Mouse (Mus musculus) kidney, embryonic 14.5 days (tissue): ENCODE measurements around the gene Cdk2. TPM values are rescaled to one million over a fixed set of nuclear protein-coding genes. Genes with fewer than 3 reads are reported as not detected.

Experiments used
- ATAC-seq: fragments of 200-750 bp; cut with Nextera tagmentation; 2 replicates; pipeline ENCODE4 v1.8.0; 2017; ENCODE audit warnings: moderate number of reproducible peaks, mild to moderate bottlenecking, moderate TSS enrichment, moderate library complexity; ENCODE audit not compliant: low FRiP score, low TSS enrichment
- H3K27ac ChIP-seq: fragments of 300-500 bp; sonication (generic); 2 replicates; pipeline ENCODE4 v1.5.1; 2014; ENCODE audit warnings: low read depth, mild to moderate bottlenecking, low read length, moderate library complexity, mixed read lengths
- H3K27me3 ChIP-seq: fragments of 300-500 bp; sonication (generic); 2 replicates; pipeline ENCODE4 v1.6.1; 2014; ENCODE audit warnings: mild to moderate bottlenecking, low read length; ENCODE audit not compliant: control insufficient read depth, insufficient read depth
- H3K36me3 ChIP-seq: fragments of 300-500 bp; sonication (generic); 2 replicates; pipeline ENCODE4 v1.6.1; 2014; ENCODE audit warnings: low read length, mixed read lengths; ENCODE audit not compliant: control insufficient read depth, insufficient read depth
- H3K4me1 ChIP-seq: fragments of 300-500 bp; sonication (generic); 2 replicates; pipeline ENCODE4 v1.6.1; 2014; ENCODE audit warnings: low read length, mixed read lengths; ENCODE audit not compliant: control insufficient read depth, insufficient read depth
- H3K4me2 ChIP-seq: fragments of 300-500 bp; sonication (generic); replicated peaks from 2 replicates; pipeline ENCODE4 v1.6.1; 2014; ENCODE audit warnings: low read depth, mild to moderate bottlenecking, low read length
- H3K4me3 ChIP-seq: fragments of 300-500 bp; sonication (generic); 2 replicates; pipeline ENCODE4 v1.5.1; 2014; ENCODE audit warnings: mild to moderate bottlenecking, low read length
- H3K9ac ChIP-seq: fragments of 300-500 bp; sonication (generic); 2 replicates; pipeline ENCODE4 v1.6.1; 2014; ENCODE audit warnings: low read depth, mild to moderate bottlenecking, low read length, moderate library complexity
- H3K9me3 ChIP-seq: fragments of 300-500 bp; sonication (generic); 2 replicates; pipeline ENCODE4 v1.6.1; 2016; ENCODE audit warnings: low read length; ENCODE audit not compliant: control insufficient read depth
- whole genome bisulfite sequencing: fragments of 180-500 bp; shearing (Covaris S2); extraction: QIAGEN DNeasy Blood & Tissue Kit; methylation state at CpG from one replicate; pipeline ENCODE4 v1.1.7; 2014; 5-methylcytosine and 5-hydroxymethylcytosine counted together
- polyA plus RNA-seq: library from polyadenylated mRNA; unstranded; fragments of >200 nt; fragmentation: Nextera tagmentation; extraction: Ambion mirVana; gene quantifications from 2 replicates; pipeline ENCODE4 v1.2.1, GENCODE M21; 2014

Gene Cdk2
- polyA plus RNA-seq, 1 experiment from 2014 or later = 103 TPM

DNA sequence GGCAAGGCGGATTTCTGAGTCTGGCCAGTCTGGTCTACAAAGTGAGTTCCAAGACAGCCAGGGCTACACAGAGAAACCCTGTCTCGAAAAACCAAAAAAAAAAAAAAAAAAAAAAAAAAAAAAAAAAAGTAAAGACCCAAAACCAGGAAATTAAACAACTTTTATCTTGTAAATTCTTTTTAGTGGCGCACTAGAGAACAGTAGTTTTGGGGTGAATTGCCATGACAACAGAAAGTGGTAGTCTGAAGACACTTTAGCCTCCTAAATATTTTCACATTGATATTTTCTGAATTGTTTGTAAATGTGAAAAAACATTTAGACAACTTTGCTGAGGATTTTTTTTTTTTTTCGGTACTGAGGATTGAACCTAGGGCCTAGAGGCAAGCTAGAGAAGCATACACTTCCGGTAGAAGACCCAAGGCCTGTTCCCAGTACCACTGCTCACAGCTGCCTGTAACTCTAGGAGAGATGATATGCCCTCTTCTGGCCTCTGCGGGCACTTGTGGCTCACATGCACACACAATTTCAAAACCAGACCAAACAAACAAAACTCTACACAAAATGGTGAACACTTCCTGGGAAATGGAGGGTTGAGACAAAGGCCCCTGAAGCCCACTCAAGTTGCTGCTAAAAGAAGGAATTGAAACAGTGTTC, 7.6 kb downstream of the Cdk2 start:
- H3K36me3 ChIP-seq = peaks cover 44% of the 10 kb centered on the region
- H3K27ac ChIP-seq = no peak overlapping the region
- H3K9ac ChIP-seq = no peak overlapping the region
- ATAC-seq = no peak
- H3K4me3 ChIP-seq = no peak overlapping the region
- WGBS = 84% methylated on average over 6 of the region's 6 CpGs
- H3K9me3 ChIP-seq = no peaks in the 10 kb centered on the region
- H3K27me3 ChIP-seq = no peaks in the 10 kb centered on the region
- peak overlapping the region; percentile 46; the same call in 1 of the 2 replicates for H3K4me2 ChIP-seq
- 0 out of 2 replicates have a peak, but pooled peaks cover 7% of the 10 kb centered on the region for H3K4me1 ChIP-seq

DNA sequence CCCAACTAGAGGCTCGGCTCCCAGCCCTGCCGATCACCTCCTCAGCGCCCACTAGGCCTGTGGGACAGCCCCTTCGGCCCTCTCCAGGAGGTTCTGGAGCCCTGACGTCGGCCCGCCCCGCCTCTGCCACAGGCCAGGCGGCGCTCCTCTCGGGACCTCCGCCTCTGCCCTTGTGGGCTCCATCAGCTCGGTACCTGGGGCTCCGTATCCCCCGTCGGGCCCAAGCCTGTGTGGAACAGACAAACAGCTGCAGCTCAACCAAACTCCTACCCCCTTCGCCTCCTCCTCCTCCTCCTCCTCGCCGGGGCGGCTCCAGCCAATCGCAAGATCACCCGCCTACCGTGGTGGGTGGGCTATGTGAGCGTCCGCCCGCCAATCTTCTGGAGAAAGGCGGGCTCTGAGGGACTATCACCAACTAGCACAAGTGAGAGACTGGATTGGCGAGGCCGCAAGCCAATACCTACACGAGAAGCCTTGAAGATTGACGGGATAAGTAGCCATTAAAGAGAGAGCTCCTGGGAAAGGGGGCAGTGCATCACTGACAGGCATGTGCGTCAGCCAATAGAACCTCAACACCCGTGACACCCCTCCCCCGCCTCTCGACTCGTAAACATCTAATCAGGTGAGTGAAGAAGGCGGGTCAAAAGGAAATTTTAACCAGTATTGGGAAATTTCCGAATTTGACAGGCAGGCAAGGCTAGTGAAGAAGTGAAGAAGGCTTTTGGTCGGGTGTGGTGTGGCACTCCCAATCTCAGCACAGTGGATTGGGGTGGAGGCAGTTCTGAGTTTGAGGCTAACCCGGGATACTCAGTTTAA, 8.6 kb downstream of the Cdk2 start, which contains the start of gene Rab5b:
Rab5b (minus strand) TSS at position 273 of the 816 bp plus-strand sequence.
- H3K9me3 ChIP-seq = no peaks in the 10 kb centered on the region
- WGBS = 1% methylated on average over 39 of the region's 40 CpGs
- peak within 1 kb of the TSS; percentile 99 for H3K27ac ChIP-seq
- H3K4me2 ChIP-seq = peak within 1 kb of the TSS; percentile 76
- no peaks in the 10 kb centered on the region for H3K27me3 ChIP-seq
- H3K4me3 ChIP-seq = peak within 1 kb of the TSS; percentile 92
- peaks cover 34% of the 10 kb centered on the region for H3K36me3 ChIP-seq
- peak; percentile 99 for ATAC-seq
- 0 out of 2 replicates have a peak, but pooled peaks cover 7% of the 10 kb centered on the region for H3K4me1 ChIP-seq
- peak within 1 kb of the TSS; percentile 93 for H3K9ac ChIP-seq

- H3K9me3 ChIP-seq = no peaks in the 10 kb centered on the region
- 0 out of 2 replicates have a peak, but pooled peaks cover 7% of the 10 kb centered on the region for H3K4me1 ChIP-seq
- WGBS = under 1% methylated on average over 22 of the region's 22 CpGs
- H3K4me2 ChIP-seq = peak overlapping the region; percentile 76
- peak overlapping the region; percentile 99 for H3K27ac ChIP-seq
- H3K9ac ChIP-seq = peak overlapping the region; percentile 93
- no peaks in the 10 kb centered on the region for H3K27me3 ChIP-seq
- H3K4me3 ChIP-seq = peak overlapping the region; percentile 92
- ATAC-seq = no peak
- peaks cover 27% of the 10 kb centered on the region for H3K36me3 ChIP-seq
Measured at GRCm38 (mm10) chr10:128695411-128695991, 9.3 kb downstream of the Cdk2 start.

GRCm38 (mm10) chr10:128674469-128675008, 30.3 kb downstream of the Cdk2 start:
- Histone ChIP-seq H3K4me3 (peak overlapping the region; percentile 67), H3K27ac (peak overlapping the region; percentile 47; the same call in 1 of the 2 replicates), H3K9ac (peak overlapping the region; percentile 55; the same call in 1 of the 2 replicates), H3K36me3 (peaks cover 3% of the 10 kb centered on the region), H3K27me3 (no peaks in the 10 kb centered on the region), H3K4me2 (peak overlapping the region; percentile 85), H3K4me1 (peaks cover 3% of the 10 kb centered on the region; the same call in 1 of the 2 replicates), H3K9me3 (no peaks in the 10 kb centered on the region)
- WGBS = 2% methylated on average over 9 of the region's 9 CpGs
- ATAC-seq = no peak

DNA sequence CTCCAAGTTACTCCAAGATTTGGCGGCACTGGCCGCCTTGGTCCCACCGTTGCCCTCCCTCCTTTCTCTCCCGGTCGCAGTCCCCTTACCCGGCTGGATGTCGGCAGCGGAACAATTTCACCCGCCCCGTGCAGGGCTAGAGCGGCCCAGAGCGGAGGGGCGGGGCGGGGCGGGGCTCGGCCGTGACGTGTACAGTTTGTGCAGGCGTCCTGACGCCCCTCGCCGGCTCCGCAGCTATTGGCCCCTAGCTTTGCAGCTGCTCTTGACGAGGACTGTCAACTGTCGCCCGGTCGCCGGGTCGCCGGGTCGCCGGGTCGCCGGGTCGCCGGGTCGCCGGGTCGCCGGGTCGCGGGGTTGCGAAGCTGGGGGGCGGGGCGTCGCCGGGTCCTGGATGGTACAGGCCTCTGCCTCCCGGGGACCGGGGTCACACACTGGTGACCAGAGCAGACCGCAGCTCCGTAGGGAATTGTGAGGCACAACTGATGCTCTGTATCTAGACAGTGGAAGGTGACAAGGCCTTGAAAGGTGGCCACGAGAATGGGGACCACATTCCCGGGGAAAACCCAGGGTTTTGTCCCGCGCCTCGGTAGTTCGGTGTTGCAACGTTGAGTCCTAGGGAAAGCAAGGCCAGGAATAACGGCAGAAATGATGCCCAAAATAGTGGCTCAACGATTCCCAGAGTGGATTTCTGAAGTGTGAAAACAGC, 30.9 kb downstream of the Cdk2 start, which contains the start of gene Suox:
Suox (minus strand) TSS at position 311 of the 706 bp plus-strand sequence.
- under 1% methylated on average over 60 of the region's 60 CpGs for WGBS
- ATAC-seq = peak; percentile 94
- no peaks in the 10 kb centered on the region for H3K9me3 ChIP-seq
- peak within 1 kb of the TSS; percentile 47; the same call in 1 of the 2 replicates for H3K27ac ChIP-seq
- H3K4me3 ChIP-seq = peak within 1 kb of the TSS; percentile 67
- H3K27me3 ChIP-seq = no peaks in the 10 kb centered on the region
- H3K9ac ChIP-seq = peak within 1 kb of the TSS; percentile 55
- peaks cover 3% of the 10 kb centered on the region; the same call in 1 of the 2 replicates for H3K4me1 ChIP-seq
- peak within 1 kb of the TSS; percentile 85 for H3K4me2 ChIP-seq
- no peaks in the 10 kb centered on the region for H3K36me3 ChIP-seq

- H3K4me2 ChIP-seq = no peak overlapping the region
- H3K4me3 ChIP-seq = no peak overlapping the region
- WGBS = 91% methylated on average over 9 of the region's 9 CpGs
- no peaks in the 10 kb centered on the region for H3K27me3 ChIP-seq
- H3K9me3 ChIP-seq = no peaks in the 10 kb centered on the region
- no peak overlapping the region for H3K9ac ChIP-seq
- no peaks in the 10 kb centered on the region for H3K36me3 ChIP-seq
- no peak overlapping the region for H3K27ac ChIP-seq
- peaks cover 8% of the 10 kb centered on the region; the same call in 1 of the 2 replicates for H3K4me1 ChIP-seq
- ATAC-seq = no peak
Measured at GRCm38 (mm10) chr10:128671148-128671547, 33.7 kb downstream of the Cdk2 start.

GRCm38 (mm10) chr10:128668790-128669672, 35.8 kb downstream of the Cdk2 start:
- Histone ChIP-seq H3K9me3 (no peaks in the 10 kb centered on the region), H3K4me3 (peak overlapping the region; percentile 79), H3K4me2 (peak overlapping the region; percentile 69), H3K27me3 (no peaks in the 10 kb centered on the region), H3K27ac (0 out of 2 replicates have a peak overlapping the region, but pooled peaks have one; percentile 30), H3K36me3 (no peaks in the 10 kb centered on the region), H3K4me1 (peaks cover 8% of the 10 kb centered on the region; the same call in 1 of the 2 replicates), H3K9ac (peak overlapping the region; percentile 75)
- WGBS = under 1% methylated on average over 42 of the region's 42 CpGs
- ATAC-seq = peak; percentile 76
